Mouse (Mus musculus): Measurements from ENCODE around the gene Fga. TPM values are rescaled to one million over a fixed set of nuclear protein-coding genes. Genes with fewer than 3 reads are reported as not detected.

Fga gene
- not detected in 2 replicates for polyA plus RNA-seq (2012; ENCODE audit: insufficient read depth, insufficient read length, missing spikeins)

GRCm38 (mm10) chr3:83025475-83026301 is at the start of gene Fga:
Fga (plus strand) TSS chr3:83026076.
- no peak for TF ChIP-seq POLR2A (IDR thresholded peaks at IDR 0.05; ENCODE audit: borderline replicate concordance, low read depth, low read length)
- TF ChIP-seq CTCF (IDR thresholded peaks at IDR 0.05; ENCODE audit: low read depth, low read length): no peak
- no peak within 1 kb of the TSS for H3K27ac ChIP-seq (ENCODE audit: insufficient read depth, low read depth, low read length)
- no peak within 1 kb of the TSS for H3K4me3 ChIP-seq (ENCODE audit: insufficient read depth, low read length)
- no peaks in the 10 kb centered on the region for H3K4me1 ChIP-seq (ENCODE audit: control insufficient read depth, insufficient read depth, low read length)

DNA sequence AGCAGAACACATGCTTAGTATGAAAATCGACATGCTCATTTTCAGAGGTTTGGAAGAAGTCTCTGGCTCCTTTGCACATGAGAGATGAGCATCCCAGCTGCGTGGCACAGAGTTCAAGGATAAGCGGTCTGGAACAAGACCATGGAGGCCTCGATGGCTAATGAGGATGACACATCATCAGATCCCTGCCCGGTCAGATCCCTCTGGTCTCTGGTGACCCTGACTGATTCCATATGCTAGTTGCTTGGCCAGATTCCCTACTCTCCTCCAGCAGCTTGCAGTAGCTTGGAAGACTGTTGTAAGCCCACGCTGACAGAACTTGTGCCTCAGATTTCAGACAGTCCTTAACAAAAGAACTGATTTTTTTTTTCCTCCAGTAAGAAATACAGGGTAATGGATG is 45.1 kb upstream of the Fga start:
- TF ChIP-seq POLR2A (IDR thresholded peaks at IDR 0.05; ENCODE audit: borderline replicate concordance, low read depth, low read length) (no peak), CTCF (IDR thresholded peaks at IDR 0.05; ENCODE audit: low read depth, low read length) (no peak)
- no peak overlapping the region for H3K4me3 ChIP-seq (ENCODE audit: insufficient read depth, low read length)
- no peaks in the 10 kb centered on the region for H3K4me1 ChIP-seq (ENCODE audit: control insufficient read depth, insufficient read depth, low read length)
- no peak overlapping the region for H3K27ac ChIP-seq (ENCODE audit: insufficient read depth, low read depth, low read length)

DNA sequence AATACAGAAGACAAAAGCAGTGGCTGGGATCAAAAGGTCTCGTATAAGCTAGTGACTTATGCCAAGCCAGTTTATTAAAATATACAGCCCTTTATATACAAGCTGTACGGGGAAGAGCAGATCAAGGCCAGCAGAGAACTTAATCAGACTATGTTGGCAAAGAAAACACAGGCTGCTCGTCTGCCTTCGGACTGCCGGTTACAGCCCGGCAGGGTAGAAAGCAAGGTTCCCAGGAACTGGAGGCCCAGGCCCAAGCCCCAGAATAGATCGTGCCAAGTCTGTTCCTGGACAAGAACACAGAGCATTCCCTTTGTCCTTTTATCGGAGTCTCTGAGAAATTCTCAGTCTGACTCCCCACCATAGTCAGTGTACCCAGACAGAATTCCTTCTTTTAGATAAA is 44.0 kb upstream of the Fga start:
- no peak overlapping the region for H3K27ac ChIP-seq (ENCODE audit: insufficient read depth, low read depth, low read length)
- H3K4me1 ChIP-seq (ENCODE audit: control insufficient read depth, insufficient read depth, low read length): no peaks in the 10 kb centered on the region
- TF ChIP-seq POLR2A (IDR thresholded peaks at IDR 0.05; ENCODE audit: borderline replicate concordance, low read depth, low read length) (no peak), CTCF (IDR thresholded peaks at IDR 0.05; ENCODE audit: low read depth, low read length) (no peak)
- H3K4me3 ChIP-seq (ENCODE audit: insufficient read depth, low read length): no peak overlapping the region

- no peak for TF ChIP-seq POLR2A (IDR thresholded peaks at IDR 0.05; ENCODE audit: borderline replicate concordance, low read depth, low read length)
- Histone ChIP-seq H3K27ac (ENCODE audit: insufficient read depth, low read depth, low read length) (no peak overlapping the region), H3K4me3 (ENCODE audit: insufficient read depth, low read length) (no peak overlapping the region), H3K4me1 (ENCODE audit: control insufficient read depth, insufficient read depth, low read length) (no peaks in the 10 kb centered on the region)
Observed at GRCm38 (mm10) chr3:82984840-82985239, 41.0 kb upstream of the Fga start.

- Histone ChIP-seq H3K4me3 (ENCODE audit: insufficient read depth, low read length) (no peak overlapping the region), H3K4me1 (ENCODE audit: control insufficient read depth, insufficient read depth, low read length) (no peaks in the 10 kb centered on the region), H3K27ac (ENCODE audit: insufficient read depth, low read depth, low read length) (no peak overlapping the region)
- TF ChIP-seq CTCF (IDR thresholded peaks at IDR 0.05; ENCODE audit: low read depth, low read length) (no peak), POLR2A (IDR thresholded peaks at IDR 0.05; ENCODE audit: borderline replicate concordance, low read depth, low read length) (no peak)
Observed at GRCm38 (mm10) chr3:82991963-82992362, 33.9 kb upstream of the Fga start.

GRCm38 (mm10) chr3:82992956-82993355 is 32.9 kb upstream of the Fga start:
- TF ChIP-seq POLR2A (IDR thresholded peaks at IDR 0.05; ENCODE audit: borderline replicate concordance, low read depth, low read length): no peak
- TF ChIP-seq CTCF (IDR thresholded peaks at IDR 0.05; ENCODE audit: low read depth, low read length): no peak
- Histone ChIP-seq H3K27ac (ENCODE audit: insufficient read depth, low read depth, low read length) (no peak overlapping the region), H3K4me3 (ENCODE audit: insufficient read depth, low read length) (no peak overlapping the region), H3K4me1 (ENCODE audit: control insufficient read depth, insufficient read depth, low read length) (no peaks in the 10 kb centered on the region)

- H3K4me1 ChIP-seq (ENCODE audit: control insufficient read depth, insufficient read depth, low read length): no peaks in the 10 kb centered on the region
- H3K27ac ChIP-seq (ENCODE audit: insufficient read depth, low read depth, low read length): no peak overlapping the region
- TF ChIP-seq CTCF (IDR thresholded peaks at IDR 0.05; ENCODE audit: low read depth, low read length) (no peak), POLR2A (IDR thresholded peaks at IDR 0.05; ENCODE audit: borderline replicate concordance, low read depth, low read length) (no peak)
- no peak overlapping the region for H3K4me3 ChIP-seq (ENCODE audit: insufficient read depth, low read length)
Observed at GRCm38 (mm10) chr3:82995368-82995767, 30.5 kb upstream of the Fga start.

GRCm38 (mm10) chr3:82996656-82997055 is 29.2 kb upstream of the Fga start:
- no peaks in the 10 kb centered on the region for H3K4me1 ChIP-seq (ENCODE audit: control insufficient read depth, insufficient read depth, low read length)
- H3K4me3 ChIP-seq (ENCODE audit: insufficient read depth, low read length): no peak overlapping the region
- no peak overlapping the region for H3K27ac ChIP-seq (ENCODE audit: insufficient read depth, low read depth, low read length)
- TF ChIP-seq CTCF (IDR thresholded peaks at IDR 0.05; ENCODE audit: low read depth, low read length) (no peak), POLR2A (IDR thresholded peaks at IDR 0.05; ENCODE audit: borderline replicate concordance, low read depth, low read length) (no peak)

- Histone ChIP-seq H3K27ac (ENCODE audit: insufficient read depth, low read depth, low read length) (no peak overlapping the region), H3K4me1 (ENCODE audit: control insufficient read depth, insufficient read depth, low read length) (no peaks in the 10 kb centered on the region), H3K4me3 (ENCODE audit: insufficient read depth, low read length) (no peak overlapping the region)
- TF ChIP-seq POLR2A (IDR thresholded peaks at IDR 0.05; ENCODE audit: borderline replicate concordance, low read depth, low read length): no peak
- no peak for TF ChIP-seq CTCF (IDR thresholded peaks at IDR 0.05; ENCODE audit: low read depth, low read length)
Observed at GRCm38 (mm10) chr3:82998772-82999463, 27.0 kb upstream of the Fga start.

- TF ChIP-seq CTCF (IDR thresholded peaks at IDR 0.05; ENCODE audit: low read depth, low read length) (no peak), POLR2A (IDR thresholded peaks at IDR 0.05; ENCODE audit: borderline replicate concordance, low read depth, low read length) (no peak)
- Histone ChIP-seq H3K4me1 (ENCODE audit: control insufficient read depth, insufficient read depth, low read length) (no peaks in the 10 kb centered on the region), H3K27ac (ENCODE audit: insufficient read depth, low read depth, low read length) (no peak overlapping the region), H3K4me3 (ENCODE audit: insufficient read depth, low read length) (no peak overlapping the region)
Observed at GRCm38 (mm10) chr3:82999995-83000394, 25.9 kb upstream of the Fga start.

All from bone marrow macrophage, adult 2 months (primary cell).